Mouse (Mus musculus): ENCODE results near the gene Grik3. TPM values are rescaled to one million over a fixed set of nuclear protein-coding genes. Genes with fewer than 3 reads are reported as not detected.

Grik3 gene
- polyA plus RNA-seq, 1 experiment = not detected

DNA sequence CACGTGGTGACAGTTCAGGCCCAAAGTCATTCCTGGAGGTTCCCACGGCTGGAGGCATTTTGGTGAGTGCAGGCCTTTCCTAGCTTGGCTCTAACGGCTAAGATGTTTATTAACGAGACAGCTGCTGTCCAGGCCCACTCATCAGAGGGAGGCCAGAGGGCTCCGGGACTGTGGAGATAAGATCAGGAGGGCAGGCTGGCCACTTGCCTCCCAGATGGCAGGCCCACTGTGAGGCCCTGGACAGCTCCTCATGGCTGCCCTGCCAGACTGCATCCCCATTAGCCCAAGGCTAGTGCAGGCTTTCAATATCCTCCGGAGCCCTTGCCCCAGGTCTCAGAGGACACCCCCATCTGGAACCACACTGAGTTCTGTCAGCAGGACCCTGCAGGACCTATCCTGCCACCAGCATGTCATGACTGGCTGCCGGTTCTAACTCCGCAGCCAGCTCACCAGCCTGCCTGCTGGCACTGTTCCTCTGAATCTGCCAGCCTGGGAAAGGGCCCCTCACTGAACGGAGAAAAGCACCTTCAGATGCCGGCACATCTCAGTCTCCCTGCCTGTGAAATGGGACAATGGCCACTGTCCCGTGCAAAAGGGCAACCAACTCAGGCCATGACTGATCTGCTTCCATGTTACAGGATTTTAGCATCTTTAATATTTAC lies 20.7 kb upstream of the Grik3 start:
- H3K4me1 ChIP-seq (ENCODE audit: control insufficient read depth) = no peaks in the 10 kb centered on the region
- no peak for TF ChIP-seq GATA1 (IDR thresholded peaks at IDR 0.05; ENCODE audit: low read length)
- no peak for TF ChIP-seq TAL1 (IDR thresholded peaks at IDR 0.05; ENCODE audit: low read length)
- H3K4me3 ChIP-seq (replicated peaks) = no peak overlapping the region
- H3K9me3 ChIP-seq (ENCODE audit: control insufficient read depth, low read length) = no peaks in the 10 kb centered on the region
- no peaks in the 10 kb centered on the region for H3K36me3 ChIP-seq (ENCODE audit: control insufficient read depth)
- no peaks in the 10 kb centered on the region for H3K27me3 ChIP-seq (ENCODE audit: control insufficient read depth)

DNA sequence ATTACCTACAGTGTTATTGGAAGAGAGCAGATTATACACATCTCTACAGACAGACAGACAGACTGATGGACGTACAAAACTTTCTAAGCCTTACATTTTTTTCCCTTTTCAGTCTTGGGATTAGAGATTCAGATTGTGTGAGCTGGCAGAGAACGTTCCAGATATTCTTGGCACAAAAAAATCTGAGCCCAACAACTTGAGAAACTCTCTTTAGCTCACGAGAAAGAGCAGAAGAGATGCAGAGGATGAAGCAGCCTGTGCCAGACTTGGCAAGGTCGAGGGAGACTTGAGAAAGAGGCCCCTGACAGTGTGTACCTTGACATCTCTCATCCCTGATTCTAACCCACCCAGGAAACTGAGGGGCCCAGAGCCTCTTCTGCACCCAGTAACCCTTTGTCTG lies 15.6 kb upstream of the Grik3 start:
- Histone ChIP-seq H3K4me1 (ENCODE audit: control insufficient read depth) (no peaks in the 10 kb centered on the region), H3K4me3 (replicated peaks) (no peak overlapping the region), H3K36me3 (ENCODE audit: control insufficient read depth) (no peaks in the 10 kb centered on the region), H3K27me3 (ENCODE audit: control insufficient read depth) (peaks cover 6% of the 10 kb centered on the region), H3K9me3 (ENCODE audit: control insufficient read depth, low read length) (no peaks in the 10 kb centered on the region)
- TF ChIP-seq TAL1 (IDR thresholded peaks at IDR 0.05; ENCODE audit: low read length) (no peak), GATA1 (IDR thresholded peaks at IDR 0.05; ENCODE audit: low read length) (no peak)

DNA sequence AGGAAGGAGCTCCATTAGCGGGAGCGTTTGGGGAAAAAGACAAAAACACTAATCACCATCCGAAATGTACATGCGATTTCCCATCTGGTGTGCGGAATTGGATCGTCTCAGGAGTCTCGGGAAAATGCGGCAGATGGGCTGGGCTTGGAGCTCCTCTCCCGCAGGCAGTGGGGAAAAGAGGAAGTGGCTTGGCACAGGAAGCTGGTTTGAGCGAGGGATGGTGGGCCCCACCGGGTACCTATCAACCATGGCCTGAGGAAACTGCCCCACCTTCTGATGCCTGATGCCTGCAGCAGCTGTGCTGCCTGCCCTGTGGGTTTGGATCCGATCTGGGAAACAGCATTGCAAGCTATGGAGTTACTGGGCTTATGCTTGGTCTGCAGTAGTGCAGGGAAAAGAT lies 12.4 kb upstream of the Grik3 start:
- TF ChIP-seq GATA1 (IDR thresholded peaks at IDR 0.05; ENCODE audit: low read length) (no peak), TAL1 (IDR thresholded peaks at IDR 0.05; ENCODE audit: low read length) (no peak)
- Histone ChIP-seq H3K4me1 (ENCODE audit: control insufficient read depth) (no peaks in the 10 kb centered on the region), H3K9me3 (ENCODE audit: control insufficient read depth, low read length) (no peaks in the 10 kb centered on the region), H3K36me3 (ENCODE audit: control insufficient read depth) (no peaks in the 10 kb centered on the region), H3K4me3 (replicated peaks) (no peak overlapping the region), H3K27me3 (ENCODE audit: control insufficient read depth) (peaks cover 6% of the 10 kb centered on the region)

- Histone ChIP-seq H3K4me1 (ENCODE audit: control insufficient read depth) (no peaks in the 10 kb centered on the region), H3K27me3 (ENCODE audit: control insufficient read depth) (peaks cover 27% of the 10 kb centered on the region), H3K9me3 (ENCODE audit: control insufficient read depth, low read length) (no peaks in the 10 kb centered on the region), H3K4me3 (replicated peaks) (no peak overlapping the region), H3K36me3 (ENCODE audit: control insufficient read depth) (no peaks in the 10 kb centered on the region)
- TF ChIP-seq TAL1 (IDR thresholded peaks at IDR 0.05; ENCODE audit: low read length) = no peak
- no peak for TF ChIP-seq GATA1 (IDR thresholded peaks at IDR 0.05; ENCODE audit: low read length)
These were observed 9.2 kb upstream of the Grik3 start for GRCm38 (mm10) chr4:125481256-125481655.

GRCm38 (mm10) chr4:125484131-125484530 lies 6.4 kb upstream of the Grik3 start:
- H3K4me1 ChIP-seq (ENCODE audit: control insufficient read depth) = no peaks in the 10 kb centered on the region
- H3K27me3 ChIP-seq (ENCODE audit: control insufficient read depth) = peaks cover 48% of the 10 kb centered on the region
- no peak overlapping the region for H3K4me3 ChIP-seq (replicated peaks)
- TF ChIP-seq TAL1 (IDR thresholded peaks at IDR 0.05; ENCODE audit: low read length) = no peak
- no peaks in the 10 kb centered on the region for H3K36me3 ChIP-seq (ENCODE audit: control insufficient read depth)
- no peaks in the 10 kb centered on the region for H3K9me3 ChIP-seq (ENCODE audit: control insufficient read depth, low read length)

GRCm38 (mm10) chr4:125485416-125486239 lies 4.9 kb upstream of the Grik3 start:
- H3K36me3 ChIP-seq (ENCODE audit: control insufficient read depth) = no peaks in the 10 kb centered on the region
- H3K9me3 ChIP-seq (ENCODE audit: control insufficient read depth, low read length) = no peaks in the 10 kb centered on the region
- TF ChIP-seq GATA1 (IDR thresholded peaks at IDR 0.05; ENCODE audit: low read length) (no peak), TAL1 (IDR thresholded peaks at IDR 0.05; ENCODE audit: low read length) (no peak)
- no peak overlapping the region for H3K4me3 ChIP-seq (replicated peaks)
- H3K27me3 ChIP-seq (ENCODE audit: control insufficient read depth) = peaks cover 63% of the 10 kb centered on the region
- H3K4me1 ChIP-seq (ENCODE audit: control insufficient read depth) = no peaks in the 10 kb centered on the region

GRCm38 (mm10) chr4:125486616-125487015 lies 3.9 kb upstream of the Grik3 start:
- Histone ChIP-seq H3K9me3 (ENCODE audit: control insufficient read depth, low read length) (no peaks in the 10 kb centered on the region), H3K27me3 (ENCODE audit: control insufficient read depth) (peaks cover 73% of the 10 kb centered on the region)
- TF ChIP-seq TAL1 (IDR thresholded peaks at IDR 0.05; ENCODE audit: low read length) (no peak), GATA1 (IDR thresholded peaks at IDR 0.05; ENCODE audit: low read length) (no peak)

DNA sequence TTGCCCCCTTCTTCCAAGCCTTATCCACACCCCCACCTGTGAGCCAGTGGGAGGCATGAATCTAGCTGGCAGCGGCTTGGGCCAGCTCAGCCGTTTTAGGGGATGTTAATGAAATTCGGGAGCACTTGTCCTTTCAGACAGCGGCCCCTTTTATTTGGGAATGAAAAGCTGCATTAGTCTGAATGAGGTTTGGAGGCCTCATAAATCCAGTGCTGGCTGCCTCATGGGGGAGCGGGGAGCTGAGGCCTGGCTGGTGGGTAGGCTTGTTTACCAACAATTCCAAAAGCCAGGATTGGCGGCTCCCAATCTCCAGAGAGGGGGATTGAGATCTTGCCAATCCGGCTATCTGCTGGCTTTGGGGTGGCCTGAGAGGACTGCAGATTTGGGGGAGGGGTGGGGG lies 3.5 kb upstream of the Grik3 start:
- Histone ChIP-seq H3K4me1 (ENCODE audit: control insufficient read depth) (no peaks in the 10 kb centered on the region), H3K36me3 (ENCODE audit: control insufficient read depth) (no peaks in the 10 kb centered on the region), H3K4me3 (replicated peaks) (no peak overlapping the region), H3K9me3 (ENCODE audit: control insufficient read depth, low read length) (no peaks in the 10 kb centered on the region), H3K27me3 (ENCODE audit: control insufficient read depth) (peaks cover 77% of the 10 kb centered on the region)
- TF ChIP-seq GATA1 (IDR thresholded peaks at IDR 0.05; ENCODE audit: low read length) (no peak), TAL1 (IDR thresholded peaks at IDR 0.05; ENCODE audit: low read length) (no peak)

More at GRCm38 (mm10) chr4:125486616-125487015, 3.9 kb upstream of the Grik3 start:
- Histone ChIP-seq H3K4me3 (replicated peaks) (no peak overlapping the region), H3K4me1 (ENCODE audit: control insufficient read depth) (no peaks in the 10 kb centered on the region), H3K36me3 (ENCODE audit: control insufficient read depth) (no peaks in the 10 kb centered on the region)

DNA sequence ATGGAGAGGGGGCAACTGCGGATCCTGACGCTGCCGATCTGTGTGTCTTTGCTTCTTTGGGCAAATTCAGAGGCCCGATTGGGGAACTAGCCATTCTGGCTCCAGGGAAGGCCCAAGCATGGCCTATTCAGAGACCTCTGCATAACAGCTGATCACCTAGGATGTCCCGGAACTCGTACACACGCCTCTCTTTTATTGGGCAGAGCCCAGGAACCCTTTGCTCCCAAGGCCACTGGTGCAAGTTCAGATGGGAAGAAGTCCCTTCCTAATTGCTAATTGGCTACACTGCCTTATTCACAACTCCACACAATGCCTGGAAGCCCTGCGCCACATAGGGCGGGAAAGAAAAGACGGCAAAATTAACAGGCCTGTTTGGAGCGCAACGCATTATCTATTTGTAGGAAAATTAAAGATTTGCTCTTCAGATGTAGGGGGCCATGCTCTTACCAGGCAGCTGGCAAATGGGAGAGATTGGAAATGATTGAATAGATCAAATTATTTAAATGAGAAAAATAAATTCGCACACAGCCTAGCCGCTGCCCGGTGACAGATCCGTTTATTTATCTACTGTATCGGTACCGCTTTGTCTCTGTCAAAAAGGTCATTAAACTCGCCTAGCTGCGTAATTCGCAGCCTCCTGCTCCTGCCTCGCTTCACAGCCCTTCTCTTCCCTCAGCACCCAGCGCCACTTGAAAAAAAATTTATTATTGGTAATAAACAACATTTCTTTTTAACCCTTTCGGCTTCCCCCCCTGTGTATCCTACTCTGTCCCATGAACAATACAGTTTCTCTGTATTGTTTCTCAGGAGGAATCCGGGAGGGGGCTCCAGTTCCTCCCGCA lies 1.5 kb upstream of the Grik3 start:
- Histone ChIP-seq H3K36me3 (ENCODE audit: control insufficient read depth) (no peaks in the 10 kb centered on the region), H3K4me1 (ENCODE audit: control insufficient read depth) (no peaks in the 10 kb centered on the region), H3K27me3 (ENCODE audit: control insufficient read depth) (peaks cover 94% of the 10 kb centered on the region), H3K4me3 (replicated peaks) (no peak overlapping the region), H3K9me3 (ENCODE audit: control insufficient read depth, low read length) (no peaks in the 10 kb centered on the region)
- no peak for TF ChIP-seq TAL1 (IDR thresholded peaks at IDR 0.05; ENCODE audit: low read length)
- TF ChIP-seq GATA1 (IDR thresholded peaks at IDR 0.05; ENCODE audit: low read length) = no peak
